Mouse (Mus musculus): ENCODE results near the gene Kdelr1. TPM values are rescaled to one million over a fixed set of nuclear protein-coding genes. Genes with fewer than 3 reads are reported as not detected.

Gene Kdelr1
- total RNA-seq, 2 experiments from 2014 or later: 87.1 to 98.6 TPM

DNA sequence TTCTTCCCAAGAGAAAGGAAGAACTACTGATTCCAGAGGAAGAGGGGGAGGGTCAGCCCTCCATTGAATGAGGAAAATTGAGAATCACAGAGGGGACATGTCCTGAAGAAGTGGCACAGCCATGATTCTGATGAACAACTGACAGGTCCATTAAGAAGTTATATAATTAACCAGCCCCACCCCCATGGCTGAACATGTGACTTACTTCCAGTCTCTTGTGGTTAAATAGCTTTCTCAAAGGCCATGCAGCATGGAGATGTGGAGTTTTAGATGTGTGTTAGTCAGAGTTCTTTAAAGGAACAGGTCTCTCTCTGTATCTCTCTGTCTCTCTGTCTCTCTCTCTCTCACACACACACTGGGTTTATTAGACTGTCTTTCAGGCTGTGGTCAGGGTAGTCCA, 35.8 kb downstream of the Kdelr1 start:
- DNase-seq (ENCODE audit: low spot score in 2 of 2): no peak
- intact Hi-C loops (cut with DNase I): no loop called here

- intact Hi-C loops (cut with DNase I): no loop called here
- DNase-seq (ENCODE audit: low spot score in 2 of 2): no peak
Observed at GRCm38 (mm10) chr7:45909145-45909544, 36.6 kb downstream of the Kdelr1 start.

DNA sequence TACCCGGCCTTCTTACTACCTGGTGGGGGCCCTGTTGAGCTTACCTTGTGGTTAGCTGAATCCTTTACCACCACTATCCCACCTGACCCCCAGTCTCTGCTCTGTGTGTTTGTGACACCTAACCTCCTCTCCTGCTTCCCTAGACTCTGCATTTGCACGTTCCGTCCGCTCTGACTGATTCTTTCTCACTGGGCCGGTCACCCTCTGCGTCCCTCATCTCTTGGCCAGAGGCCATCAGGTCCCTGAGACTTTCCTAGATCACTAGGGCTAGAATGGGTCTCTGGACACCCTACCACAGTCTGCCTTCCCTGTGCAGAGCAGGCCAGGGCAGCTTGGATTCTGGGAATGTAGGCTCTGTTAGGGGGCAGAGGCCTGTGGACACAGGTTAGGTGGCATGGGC, 41.5 kb downstream of the Kdelr1 start:
- DNase-seq (ENCODE audit: low spot score in 2 of 2): no peak

DNA sequence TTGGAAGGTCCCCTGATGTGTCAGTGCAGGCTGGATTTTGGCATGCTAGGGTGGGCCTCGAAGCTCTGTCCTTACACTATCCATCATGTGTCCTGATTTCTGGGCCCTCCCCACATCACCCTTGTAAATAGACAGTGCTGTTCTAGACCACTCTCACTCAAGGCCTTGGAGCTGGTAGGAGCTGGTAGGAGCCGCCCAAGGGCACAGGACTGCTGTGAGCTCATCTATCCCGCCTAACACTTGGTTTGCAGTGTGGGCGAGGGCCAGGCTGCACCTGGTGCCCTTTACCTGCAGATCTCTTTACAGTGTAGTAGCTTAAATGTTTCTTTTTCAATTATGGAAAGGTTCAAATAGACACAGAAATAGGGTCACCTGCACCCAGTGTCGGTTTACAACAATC, 42.4 kb downstream of the Kdelr1 start:
- intact Hi-C loops (cut with DNase I): no loop called here
- DNase-seq (ENCODE audit: low spot score in 2 of 2): no peak

More for the DNA sequence above, 41.5 kb downstream of the Kdelr1 start:
- intact Hi-C loops (cut with DNase I): no loop called here

- intact Hi-C loops (cut with DNase I): no loop called here
Observed at GRCm38 (mm10) chr7:45916056-45917003, 43.8 kb downstream of the Kdelr1 start.

DNA sequence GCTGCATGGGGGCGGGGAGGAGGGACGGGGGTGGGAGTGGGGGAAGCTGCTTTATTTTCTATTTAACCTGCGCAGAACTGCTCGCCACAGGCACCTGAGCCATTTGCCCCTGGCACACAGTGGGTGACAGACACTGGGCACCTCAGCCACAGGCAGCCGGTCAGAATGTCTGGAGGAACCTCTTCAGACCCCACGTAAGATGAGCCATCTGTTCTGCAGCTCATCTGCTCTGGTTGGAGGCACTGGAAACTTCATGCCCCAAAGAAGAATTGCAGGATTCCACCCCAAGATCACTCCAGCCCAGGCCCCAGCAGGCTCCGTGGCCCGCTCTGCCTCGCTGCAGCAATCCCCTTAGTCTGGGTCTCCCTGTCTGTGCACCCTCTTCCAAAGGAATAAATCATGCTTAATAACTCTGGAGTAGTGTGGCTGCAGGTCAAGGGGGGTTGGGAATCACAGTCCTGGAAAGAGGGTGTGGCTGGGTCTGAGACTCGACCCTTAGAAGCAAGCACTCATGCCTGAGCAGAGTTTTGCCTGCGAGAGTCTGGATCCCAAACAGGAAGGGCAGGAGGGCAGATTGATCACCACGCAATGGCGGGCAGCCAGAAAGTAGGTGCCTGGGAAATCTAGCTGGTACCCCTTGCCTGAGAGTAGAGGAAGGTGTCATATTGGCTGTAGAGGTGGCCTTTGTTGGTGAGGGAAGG, 44.6 kb downstream of the Kdelr1 start:
- DNase-seq (ENCODE audit: low spot score in 2 of 2): no peak
- intact Hi-C loops (cut with DNase I): no loop called here

More at GRCm38 (mm10) chr7:45916056-45917003, 43.8 kb downstream of the Kdelr1 start:
- DNase-seq (ENCODE audit: low spot score in 2 of 2): peak; percentile 75 to 92

DNA sequence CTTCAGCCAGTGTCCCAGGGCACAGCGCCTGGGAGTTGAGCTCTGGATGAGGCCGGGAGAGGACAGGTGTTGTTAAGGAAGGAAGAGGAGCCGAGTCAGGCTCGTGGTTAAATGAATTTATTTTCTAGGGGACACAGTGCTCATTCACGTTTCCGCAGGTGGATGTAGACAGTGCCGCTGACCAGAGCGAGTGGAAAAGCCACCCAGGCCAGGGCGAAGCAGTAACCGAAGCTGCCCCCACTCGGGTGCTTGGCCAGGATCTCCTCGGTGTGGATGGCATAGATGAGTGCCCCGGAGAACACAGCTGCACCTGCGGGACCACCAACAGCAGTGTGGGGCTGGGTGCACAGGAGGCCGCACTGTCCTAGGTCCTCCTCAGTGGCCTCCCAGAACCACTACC, 45.4 kb downstream of the Kdelr1 start:
- no peak for DNase-seq (ENCODE audit: low spot score in 2 of 2)
- intact Hi-C loops (cut with DNase I): no loop called here

GRCm38 (mm10) chr7:45919083-45919671, 46.6 kb downstream of the Kdelr1 start:
- intact Hi-C loops (cut with DNase I): no loop called here
- no peak for DNase-seq (ENCODE audit: low spot score in 2 of 2)

- intact Hi-C loops (cut with DNase I): loop anchor here (10.0 kb wide), 1 partner anchor 185 kb away; no protein-coding TSS in a partner anchor
- DNase-seq (ENCODE audit: low spot score in 2 of 2): no peak
Observed at GRCm38 (mm10) chr7:45919761-45920160, 47.2 kb downstream of the Kdelr1 start.

GRCm38 (mm10) chr7:45920583-45921241, 48.1 kb downstream of the Kdelr1 start:
- intact Hi-C loops (cut with DNase I): loop anchor here (10.0 kb wide), 1 partner anchor 186 kb away; no protein-coding TSS in a partner anchor
- DNase-seq (ENCODE audit: low spot score in 2 of 2): no peak

DNA sequence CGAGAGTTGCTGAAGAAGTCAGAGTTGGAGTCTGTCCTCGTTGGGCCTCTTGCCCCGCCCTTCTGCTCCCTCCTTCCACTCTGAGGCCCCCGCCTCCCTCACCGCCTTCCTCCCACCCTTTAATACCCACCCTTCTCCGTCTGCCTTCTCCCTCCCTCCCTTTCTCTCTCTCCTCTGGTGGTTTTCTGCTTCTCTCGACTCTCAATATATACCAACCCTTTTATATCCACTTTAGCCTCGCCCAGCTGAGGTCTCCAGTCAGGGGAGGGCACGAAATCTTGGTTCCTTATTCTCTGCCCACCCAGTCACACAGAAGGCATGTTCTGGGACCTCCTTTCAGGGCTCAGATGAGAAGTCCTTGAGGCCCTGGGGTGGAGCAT, 48.7 kb downstream of the Kdelr1 start, which contains the start of gene Emp3:
Emp3 (minus strand) TSS at position 163 of the 380 bp plus-strand sequence.
- intact Hi-C loops (cut with DNase I): loop anchor here (10.0 kb wide), 1 partner anchor 186 kb away; no protein-coding TSS in a partner anchor
- no peak for DNase-seq (ENCODE audit: low spot score in 2 of 2)

- DNase-seq (ENCODE audit: low spot score in 2 of 2): no peak
- intact Hi-C loops (cut with DNase I): loop anchor here (2.0 to 10.0 kb wide), 2 partner anchors 25 to 187 kb away; partner anchors contain the start of genes Syngr4 and Tmem143
Observed at GRCm38 (mm10) chr7:45921950-45922600, 49.5 kb downstream of the Kdelr1 start.

GRCm38 (mm10) chr7:45922928-45923761, 50.6 kb downstream of the Kdelr1 start:
- intact Hi-C loops (cut with DNase I): loop anchor here (2.0 to 10.0 kb wide), 2 partner anchors 26 to 188 kb away; partner anchors contain the start of genes Syngr4 and Tmem143
- peak; percentile 92 to 96 for DNase-seq (ENCODE audit: low spot score in 2 of 2)

DNA sequence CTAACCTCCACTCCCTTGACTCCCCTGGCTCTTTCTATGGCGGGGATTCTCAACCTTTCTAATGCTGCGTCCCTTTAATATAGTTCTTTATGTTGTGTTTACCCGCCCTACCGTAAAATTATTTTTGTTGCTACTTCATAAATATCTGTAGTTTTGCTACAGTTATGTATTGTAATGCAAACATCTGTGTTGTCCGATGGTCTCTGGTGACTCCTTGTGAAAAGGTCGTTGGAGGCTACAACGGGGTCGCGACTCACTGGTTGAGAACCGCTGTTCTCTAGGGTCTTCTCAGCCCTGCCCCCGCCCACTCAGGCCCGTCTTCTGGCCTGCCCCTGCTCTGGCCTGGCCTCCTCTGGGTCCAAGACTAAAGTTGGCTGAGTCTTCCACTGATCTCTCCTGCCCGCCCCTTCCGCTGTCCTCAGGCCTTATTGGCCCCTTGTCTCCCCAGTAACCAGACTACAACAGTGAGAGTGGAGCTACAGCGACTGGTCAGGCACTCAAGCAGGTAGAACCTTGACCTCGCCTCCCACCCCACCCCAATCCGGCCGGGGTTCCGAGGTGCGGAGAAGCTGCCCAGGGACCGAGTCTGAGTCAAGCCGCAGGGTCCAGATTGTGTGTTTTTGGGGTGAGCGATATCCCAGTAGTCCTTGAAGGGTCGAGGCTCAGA, 51.3 kb downstream of the Kdelr1 start, which contains the start of gene Ccdc114:
Ccdc114 (plus strand) TSS at position 311 of the 667 bp plus-strand sequence.
- DNase-seq (ENCODE audit: low spot score in 2 of 2): peak; percentile 35 to 36
- intact Hi-C loops (cut with DNase I): loop anchor here (2.0 to 10.0 kb wide), 2 partner anchors 27 to 189 kb away; partner anchors contain the start of genes Syngr4 and Tmem143

- no peak for DNase-seq (ENCODE audit: low spot score in 2 of 2)
- intact Hi-C loops (cut with DNase I): loop anchor here (10.0 kb wide), 1 partner anchor 190 kb away; no protein-coding TSS in a partner anchor
Observed at GRCm38 (mm10) chr7:45924429-45924816, 51.9 kb downstream of the Kdelr1 start.

DNA sequence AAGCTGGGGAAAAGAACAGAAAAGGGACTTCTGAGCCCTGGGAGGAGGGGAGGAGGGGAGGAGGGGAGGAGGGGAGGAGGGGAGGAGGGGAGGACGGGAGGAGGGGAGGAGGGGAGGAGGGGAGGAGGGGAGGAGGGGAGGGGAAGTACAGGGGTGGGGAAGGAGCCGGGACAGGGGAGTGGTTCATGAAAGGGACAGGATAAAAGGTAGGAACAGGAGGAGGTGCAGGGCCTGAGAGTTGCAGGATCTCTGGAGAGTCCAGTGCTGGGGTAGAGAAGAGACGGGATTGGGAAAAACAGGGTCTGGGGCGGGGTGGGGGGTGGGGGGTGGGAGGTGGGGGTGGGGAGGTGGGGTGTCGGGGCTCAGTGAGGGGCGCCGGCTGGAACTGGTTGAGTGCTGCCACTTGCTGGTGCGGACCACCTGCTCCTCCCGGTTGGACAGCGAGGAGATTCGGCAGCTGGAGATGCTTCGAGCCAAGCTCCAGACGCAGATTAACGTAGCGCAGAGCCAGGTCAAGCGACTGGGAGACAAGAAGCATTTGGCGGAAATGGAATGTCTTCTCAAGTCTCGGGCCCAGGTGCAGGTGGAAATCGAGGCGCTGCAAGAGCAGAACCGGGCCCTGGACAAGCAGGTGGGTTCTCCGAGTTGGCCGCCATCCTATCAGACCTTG, 56.2 kb downstream of the Kdelr1 start:
- DNase-seq (ENCODE audit: low spot score in 2 of 2): no peak
- intact Hi-C loops (cut with DNase I): loop anchor here (10.0 kb wide), 1 partner anchor 194 kb away; no protein-coding TSS in a partner anchor

All from left cerebral cortex, postnatal 14 days (tissue).